Mouse (Mus musculus): ENCODE measurements at regions not wholly inside any gene's neighbourhood (a gene's known extent, or its start where the extent isn't known, plus 50 kb on each side); places are given as distances from the start of the nearest gene placed in this dataset.

GRCm38 (mm10) chr1:133491857-133492290 is 67.7 kb upstream of the Sox13 start:
- TF ChIP-seq CTCF (IDR thresholded peaks at IDR 0.05; ENCODE audit: borderline replicate concordance, insufficient read depth, low read length) (no peak), POLR2A (IDR thresholded peaks at IDR 0.05; ENCODE audit: low read depth, low read length) (no peak)

Data from embryonic fibroblast, embryonic 13.5 days (primary cell).